Mouse (Mus musculus): Measurements from ENCODE around the gene Mas1. TPM values are rescaled to one million over a fixed set of nuclear protein-coding genes. Genes with fewer than 3 reads are reported as not detected.

The Mas1 gene
- polyA plus RNA-seq, 1 experiment = 0.10 TPM

- H3K4me2 ChIP-seq (ENCODE audit: low read depth) = peak overlapping the region; percentile 41
- no peak overlapping the region for H3ac ChIP-seq (ENCODE audit: control insufficient read depth, insufficient read length)
- H3K4me3 ChIP-seq = no peak overlapping the region
- H3K36me3 ChIP-seq (ENCODE audit: control insufficient read depth, insufficient read depth) = no peaks in the 10 kb centered on the region
- no peaks in the 10 kb centered on the region for H3K79me2 ChIP-seq (ENCODE audit: control insufficient read depth, insufficient read depth)
- no peak for TF ChIP-seq TCF12 (IDR thresholded peaks at IDR 0.05; ENCODE audit: insufficient read depth, poor library complexity, severe bottlenecking)
- TF ChIP-seq POLR2A (IDR thresholded peaks at IDR 0.05; ENCODE audit: insufficient read length, low read depth) = no peak
- no peak for TF ChIP-seq USF1 (IDR thresholded peaks at IDR 0.05; ENCODE audit: low read depth)
- TF ChIP-seq E2F4 (IDR thresholded peaks at IDR 0.05; ENCODE audit: insufficient read depth) = no peak
- TF ChIP-seq CEBPB (IDR thresholded peaks at IDR 0.05; ENCODE audit: insufficient read depth, poor library complexity, severe bottlenecking) = no peak
- TF ChIP-seq REST (IDR thresholded peaks at IDR 0.05; ENCODE audit: insufficient read depth, insufficient read length) = no peak
- no peak for TF ChIP-seq POLR2AphosphoS2 (IDR thresholded peaks at IDR 0.05; ENCODE audit: insufficient read length, low read depth)
- TF ChIP-seq MAX (IDR thresholded peaks at IDR 0.05; ENCODE audit: low read depth) = no peak
- TF ChIP-seq MYOG (IDR thresholded peaks at IDR 0.05; ENCODE audit: control insufficient read depth in 1 of 3, insufficient read depth in 1 of 3, insufficient read length in 2 of 3, low read depth in 2 of 3) = no peak
- TF ChIP-seq SRF (IDR thresholded peaks at IDR 0.05; ENCODE audit: control insufficient read depth, insufficient read length, low read depth) = no peak
- TF ChIP-seq MYOD1 (IDR thresholded peaks at IDR 0.05; ENCODE audit: control insufficient read depth in 1 of 3, insufficient read length in 2 of 3, low read depth in 2 of 3) = no peak
- TF ChIP-seq TCF3 (IDR thresholded peaks at IDR 0.05; ENCODE audit: insufficient read length, low read depth) = no peak
- no peaks in the 10 kb centered on the region for H3K27me3 ChIP-seq (ENCODE audit: control insufficient read depth, insufficient read depth, insufficient read length)
Measured at GRCm38 (mm10) chr17:12791420-12791819, 76.5 kb downstream of the Mas1 start.

DNA sequence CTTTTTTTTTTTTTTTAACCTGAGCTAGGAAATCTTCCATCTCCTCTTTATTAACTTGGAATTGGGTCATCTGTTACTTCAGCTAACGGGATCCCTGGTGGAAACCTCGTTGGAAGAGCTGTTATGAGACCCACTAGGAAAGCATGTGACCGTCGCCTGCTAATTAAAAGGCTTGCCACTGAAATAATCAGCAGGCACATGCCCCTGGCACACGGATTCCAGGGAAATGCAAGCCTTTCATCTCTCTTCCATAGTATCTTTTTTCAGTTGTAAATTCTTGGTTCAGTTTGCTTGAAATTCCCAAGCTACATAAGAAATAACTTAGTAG, 76.9 kb downstream of the Mas1 start:
- no peak overlapping the region for H3K4me3 ChIP-seq
- TF ChIP-seq REST (IDR thresholded peaks at IDR 0.05; ENCODE audit: insufficient read depth, insufficient read length) (no peak), CEBPB (IDR thresholded peaks at IDR 0.05; ENCODE audit: insufficient read depth, poor library complexity, severe bottlenecking) (no peak), MYOG (IDR thresholded peaks at IDR 0.05; ENCODE audit: control insufficient read depth in 1 of 3, insufficient read depth in 1 of 3, insufficient read length in 2 of 3, low read depth in 2 of 3) (no peak), TCF3 (IDR thresholded peaks at IDR 0.05; ENCODE audit: insufficient read length, low read depth) (no peak), USF1 (IDR thresholded peaks at IDR 0.05; ENCODE audit: low read depth) (no peak), POLR2A (IDR thresholded peaks at IDR 0.05; ENCODE audit: insufficient read length, low read depth) (no peak), MAX (IDR thresholded peaks at IDR 0.05; ENCODE audit: low read depth) (no peak), TCF12 (IDR thresholded peaks at IDR 0.05; ENCODE audit: insufficient read depth, poor library complexity, severe bottlenecking) (no peak), E2F4 (IDR thresholded peaks at IDR 0.05; ENCODE audit: insufficient read depth) (no peak), POLR2AphosphoS2 (IDR thresholded peaks at IDR 0.05; ENCODE audit: insufficient read length, low read depth) (no peak), SRF (IDR thresholded peaks at IDR 0.05; ENCODE audit: control insufficient read depth, insufficient read length, low read depth) (no peak), MYOD1 (IDR thresholded peaks at IDR 0.05; ENCODE audit: control insufficient read depth in 1 of 3, insufficient read length in 2 of 3, low read depth in 2 of 3) (no peak)
- no peaks in the 10 kb centered on the region for H3K27me3 ChIP-seq (ENCODE audit: control insufficient read depth, insufficient read depth, insufficient read length)
- H3K4me2 ChIP-seq (ENCODE audit: low read depth) = peak overlapping the region; percentile 41
- H3K36me3 ChIP-seq (ENCODE audit: control insufficient read depth, insufficient read depth) = no peaks in the 10 kb centered on the region
- no peak overlapping the region for H3ac ChIP-seq (ENCODE audit: control insufficient read depth, insufficient read length)
- H3K79me2 ChIP-seq (ENCODE audit: control insufficient read depth, insufficient read depth) = no peaks in the 10 kb centered on the region

Other genes starting within 250 kb of the Mas1 start
- not detected for gene Slc22a1, start 192.3 kb downstream of the Mas1 start, polyA plus RNA-seq (2012; fragmentation: generic; extraction: Trizol)
- 21.6 TPM for gene Igf2r, start 98.5 kb downstream of the Mas1 start, polyA plus RNA-seq (2012; fragmentation: generic; extraction: Trizol)
- not detected for gene Mrgprh, start 7.9 kb upstream of the Mas1 start, polyA plus RNA-seq (2012; fragmentation: generic; extraction: Trizol)
- gene Pnldc1, start 42.1 kb upstream of the Mas1 start, polyA plus RNA-seq (2012; fragmentation: generic; extraction: Trizol) = 0.05 TPM
- gene Tcp1, start 47.6 kb upstream of the Mas1 start, polyA plus RNA-seq (2012; fragmentation: generic; extraction: Trizol) = 237 TPM
- gene Mrpl18, start 48.2 kb upstream of the Mas1 start, polyA plus RNA-seq (2012; fragmentation: generic; extraction: Trizol) = 64.1 TPM
- gene Acat3, start 72.5 kb upstream of the Mas1 start, polyA plus RNA-seq (2012; fragmentation: generic; extraction: Trizol) = 0.76 TPM
- 81.9 TPM for gene Acat2, start 92.6 kb upstream of the Mas1 start, polyA plus RNA-seq (2012; fragmentation: generic; extraction: Trizol)
- 21.3 TPM for gene Wtap, start 126.0 kb upstream of the Mas1 start, polyA plus RNA-seq (2012; fragmentation: generic; extraction: Trizol)
- 172 TPM for gene Sod2, start 138.7 kb upstream of the Mas1 start, polyA plus RNA-seq (2012; fragmentation: generic; extraction: Trizol)
- not detected for gene Gpr31b, start 184.2 kb upstream of the Mas1 start, polyA plus RNA-seq (2012; fragmentation: generic; extraction: Trizol)
- gene Tcp10b, start 193.0 kb upstream of the Mas1 start, polyA plus RNA-seq (2012; fragmentation: generic; extraction: Trizol) = not detected

Data from myocyte (in vitro differentiated cells).